Mouse (Mus musculus): ENCODE results near the gene Grin3b.

The Grin3b gene

DNA sequence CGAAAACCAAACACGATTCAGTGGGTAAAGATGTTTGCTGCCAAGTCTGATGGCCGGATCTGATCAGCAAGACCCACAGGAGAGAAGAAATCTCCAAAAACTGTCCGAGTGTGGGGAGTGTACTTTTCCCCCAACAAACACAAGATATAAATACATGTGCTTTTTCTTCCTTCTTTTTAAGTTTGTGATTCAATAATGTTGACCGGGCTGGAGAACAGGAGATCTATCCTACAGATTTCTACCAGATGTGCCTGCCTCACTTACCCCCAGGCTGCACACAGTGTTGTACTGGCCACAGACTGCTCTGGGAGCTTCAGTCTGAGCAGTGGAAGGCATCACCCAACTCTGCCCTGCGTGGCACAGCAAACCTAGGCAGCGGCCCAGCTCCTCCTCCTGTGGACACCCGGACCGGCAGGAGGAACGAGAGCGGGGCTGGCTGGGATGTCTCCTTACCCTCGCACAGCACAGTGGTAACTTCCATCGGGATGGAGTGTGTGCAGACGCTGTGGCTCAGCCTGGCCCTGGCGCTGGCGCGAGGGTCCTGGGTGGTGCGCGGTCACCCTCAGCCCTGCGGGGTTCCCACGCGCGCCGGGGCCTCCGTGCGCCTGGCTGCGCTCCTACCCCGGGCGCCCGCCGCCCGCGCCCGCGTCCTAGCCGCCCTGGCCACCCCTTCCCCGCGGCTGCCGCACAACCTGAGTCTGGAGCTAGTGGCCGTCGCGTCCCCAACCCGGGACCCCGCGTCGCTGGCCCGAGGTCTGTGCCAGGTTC, at the start of gene Grin3b:
TSS of gene Grin3b (plus strand) at position 301 of the 768 bp plus-strand sequence.
- DNase-seq (ENCODE audit: low read depth): no peak

DNA sequence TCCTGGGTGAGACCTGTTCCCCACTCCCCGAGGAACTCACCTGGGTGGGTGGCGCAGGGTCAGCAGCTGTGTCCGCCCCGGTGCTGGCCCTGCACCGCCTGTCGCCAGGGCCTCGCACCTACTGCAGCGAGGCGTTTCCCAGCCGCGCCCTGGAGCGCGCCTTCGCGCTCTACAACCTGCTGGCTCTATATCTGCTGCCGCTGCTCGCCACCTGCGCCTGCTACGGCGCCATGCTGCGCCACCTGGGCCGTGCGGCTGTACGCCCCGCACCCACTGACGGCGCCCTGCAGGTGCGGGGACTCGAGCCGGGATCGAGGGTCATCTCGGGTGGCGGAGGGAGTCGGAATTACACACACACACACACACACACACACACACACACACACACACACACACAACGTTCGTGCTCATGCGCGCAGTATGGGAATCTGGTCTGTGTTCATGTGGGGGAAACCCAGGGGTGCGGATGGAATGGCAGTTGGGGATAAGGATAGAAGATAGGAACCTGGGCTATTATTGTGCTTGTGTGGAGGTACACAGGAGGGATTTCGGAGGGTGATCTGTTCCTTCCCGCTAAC, 49.5 kb upstream of the Grin3b start, which contains the start of gene R3hdm4:
TSS of gene R3hdm4 (minus strand) at position 251 of the 578 bp plus-strand sequence.
- no peak for DNase-seq (ENCODE audit: low read depth)

DNA sequence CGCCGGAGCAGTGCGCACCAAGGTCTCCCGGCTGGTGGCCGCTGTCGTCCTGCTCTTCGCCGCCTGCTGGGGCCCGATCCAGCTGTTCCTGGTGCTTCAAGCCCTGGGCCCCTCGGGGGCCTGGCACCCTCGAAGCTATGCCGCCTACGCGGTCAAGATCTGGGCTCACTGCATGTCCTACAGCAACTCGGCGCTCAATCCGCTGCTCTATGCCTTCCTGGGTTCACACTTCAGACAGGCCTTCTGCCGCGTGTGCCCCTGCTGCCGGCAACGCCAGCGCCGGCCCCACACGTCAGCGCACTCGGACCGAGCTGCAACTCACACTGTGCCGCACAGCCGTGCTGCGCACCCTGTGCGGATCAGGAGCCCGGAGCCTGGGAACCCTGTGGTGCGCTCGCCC, 48.9 kb upstream of the Grin3b start:
- DNase-seq (ENCODE audit: low read depth): no peak

DNA sequence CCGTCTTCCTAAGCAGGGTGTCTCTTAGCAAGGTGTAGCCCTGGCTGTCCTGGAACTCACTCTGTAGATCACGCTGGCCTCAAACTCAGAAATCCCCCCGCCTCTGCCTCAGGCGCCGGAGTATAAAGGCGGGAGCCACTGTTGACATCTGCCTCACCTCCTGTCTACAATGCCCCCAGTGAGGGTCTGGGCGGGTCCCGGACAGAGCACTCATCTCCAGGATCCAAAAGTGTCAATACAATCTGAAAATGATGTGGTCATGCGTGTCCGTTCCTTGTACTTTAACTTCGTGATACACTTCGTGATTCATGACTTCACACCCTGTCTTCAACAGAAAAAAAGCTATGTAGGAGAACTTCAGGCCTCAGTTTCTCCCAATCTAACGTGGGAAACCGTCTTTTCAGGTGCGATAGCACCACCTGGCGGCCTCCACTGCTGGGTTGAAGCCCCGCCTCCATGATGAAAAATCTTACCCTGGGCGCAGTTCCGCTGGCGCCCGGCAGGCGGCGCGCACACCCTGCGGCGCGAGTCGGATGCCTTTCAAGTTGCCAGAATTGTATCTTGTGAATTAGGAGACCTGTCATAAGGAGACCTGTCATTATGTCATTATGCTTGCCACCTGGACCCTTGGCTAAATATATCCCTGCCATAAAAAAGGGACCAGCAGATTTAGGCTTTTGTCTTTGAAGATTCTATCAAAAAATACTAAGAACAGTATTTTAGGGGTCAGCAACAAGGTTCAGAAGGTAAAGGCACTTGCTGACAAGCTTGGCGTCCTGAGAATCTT, 45.3 kb upstream of the Grin3b start:
- peak; percentile 95 for DNase-seq (ENCODE audit: low read depth)

DNA sequence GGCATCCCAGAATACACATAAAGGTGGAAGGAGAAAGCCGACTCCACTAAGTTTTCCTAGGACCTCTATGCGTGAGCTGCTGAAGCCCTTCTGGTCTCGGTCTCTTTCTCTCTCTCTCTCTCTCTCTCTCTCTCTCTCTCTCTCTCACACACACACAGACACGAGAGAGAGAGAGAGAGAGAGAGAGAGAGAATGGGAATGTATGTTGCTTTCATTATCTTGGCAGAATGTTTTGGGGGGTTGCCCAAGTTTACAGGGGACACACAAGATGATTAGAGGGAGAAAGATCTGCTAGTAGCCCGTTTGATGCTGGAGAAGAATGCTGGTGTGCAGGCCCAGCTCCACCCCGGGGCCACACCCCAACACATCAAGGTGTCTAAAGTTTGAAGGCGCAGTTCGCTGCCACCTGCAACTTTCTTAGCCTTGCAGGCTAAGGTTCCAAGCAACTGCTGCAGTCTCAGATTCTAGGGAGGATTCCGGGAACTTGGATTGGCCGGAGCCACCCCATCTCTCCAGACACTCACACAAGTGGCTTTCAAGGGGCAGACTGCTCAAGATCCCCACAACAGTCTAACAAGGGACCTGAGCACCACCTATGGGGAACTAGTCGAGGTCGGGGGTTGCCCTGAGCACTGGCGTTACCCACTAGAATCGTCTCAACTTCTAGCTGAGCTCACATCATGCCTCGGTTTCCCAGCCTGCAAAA, 44.6 kb upstream of the Grin3b start:
- DNase-seq (ENCODE audit: low read depth): peak; percentile 72

DNA sequence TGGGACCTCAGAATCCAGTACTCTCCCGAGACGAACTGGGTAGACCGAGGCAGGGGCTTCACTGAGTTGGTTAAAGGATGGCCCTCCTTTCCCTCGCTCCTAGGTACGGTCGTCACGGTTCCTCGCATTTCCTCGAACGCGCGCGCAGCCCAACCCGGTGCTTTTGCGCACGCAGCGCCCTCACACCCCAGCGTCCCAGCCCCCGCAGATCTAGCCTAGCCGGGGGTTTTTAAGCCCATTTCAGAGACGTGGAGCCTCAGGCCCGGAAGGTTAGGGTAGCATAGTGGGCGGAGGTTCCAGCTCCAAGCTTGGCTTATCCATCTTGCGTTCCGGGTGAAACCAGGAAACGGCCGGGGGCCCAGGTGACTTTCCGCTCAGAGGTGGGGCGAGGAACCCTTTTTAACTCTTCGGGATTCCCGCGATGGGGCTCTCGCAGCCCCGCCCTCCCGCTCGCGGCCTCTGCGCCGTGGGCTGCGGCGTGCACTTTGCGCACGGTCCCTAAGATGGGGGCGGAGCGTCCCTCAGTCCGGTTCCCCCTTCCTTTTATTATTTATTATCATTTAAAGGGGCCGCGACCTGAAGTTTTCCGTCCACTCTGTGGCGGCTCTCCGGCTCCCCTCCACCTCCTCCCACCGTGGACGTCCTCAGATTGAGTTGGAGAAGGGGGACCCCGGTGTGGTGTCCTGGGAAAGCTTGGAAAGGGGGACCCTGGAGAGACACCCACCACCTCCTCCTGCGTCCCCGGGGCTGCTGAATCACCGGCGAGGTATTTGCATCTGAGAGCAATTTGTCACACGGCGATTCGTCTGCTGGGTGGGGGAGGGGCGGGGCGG, 43.8 kb upstream of the Grin3b start, which contains the start of gene Arid3a:
TSS of gene Arid3a (plus strand) at position 553 of the 833 bp plus-strand sequence.
- DNase-seq (ENCODE audit: low read depth): peak; percentile 97

DNA sequence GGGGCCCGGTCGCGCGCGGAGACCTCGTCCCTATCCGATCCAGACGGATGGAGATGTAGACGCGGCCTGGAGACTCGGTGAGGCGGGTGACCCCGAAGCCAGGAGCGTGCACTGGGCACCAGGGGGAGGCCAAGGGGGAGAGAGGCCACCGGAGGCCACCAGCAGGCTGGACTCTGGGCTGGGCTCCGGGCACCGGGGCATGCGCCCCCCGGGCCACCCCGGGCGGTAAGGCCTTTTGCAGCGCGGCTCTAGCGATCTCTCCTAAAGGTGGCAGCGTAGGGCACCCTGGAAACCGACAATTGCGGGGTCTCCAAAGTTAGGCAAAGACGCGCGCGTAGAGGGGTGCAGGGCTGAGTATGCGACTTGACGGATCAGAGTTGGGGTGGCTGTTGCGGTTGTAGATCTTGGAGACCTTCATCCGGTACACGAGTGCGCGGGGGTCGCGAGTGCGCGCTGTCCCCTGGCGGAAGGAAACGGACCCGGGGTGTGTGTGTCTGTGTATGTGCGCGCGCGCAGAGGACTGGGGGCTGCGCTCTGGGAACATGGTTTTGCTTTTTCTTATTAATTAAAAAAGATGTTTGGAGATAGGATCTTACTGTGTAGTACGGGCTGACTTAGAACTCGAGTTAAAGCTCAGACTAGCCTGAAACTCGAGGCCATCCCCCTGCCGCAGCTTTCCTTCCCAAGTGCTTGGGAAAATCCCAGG, 43.0 kb upstream of the Grin3b start:
- DNase-seq (ENCODE audit: low read depth): peak; percentile 80

DNA sequence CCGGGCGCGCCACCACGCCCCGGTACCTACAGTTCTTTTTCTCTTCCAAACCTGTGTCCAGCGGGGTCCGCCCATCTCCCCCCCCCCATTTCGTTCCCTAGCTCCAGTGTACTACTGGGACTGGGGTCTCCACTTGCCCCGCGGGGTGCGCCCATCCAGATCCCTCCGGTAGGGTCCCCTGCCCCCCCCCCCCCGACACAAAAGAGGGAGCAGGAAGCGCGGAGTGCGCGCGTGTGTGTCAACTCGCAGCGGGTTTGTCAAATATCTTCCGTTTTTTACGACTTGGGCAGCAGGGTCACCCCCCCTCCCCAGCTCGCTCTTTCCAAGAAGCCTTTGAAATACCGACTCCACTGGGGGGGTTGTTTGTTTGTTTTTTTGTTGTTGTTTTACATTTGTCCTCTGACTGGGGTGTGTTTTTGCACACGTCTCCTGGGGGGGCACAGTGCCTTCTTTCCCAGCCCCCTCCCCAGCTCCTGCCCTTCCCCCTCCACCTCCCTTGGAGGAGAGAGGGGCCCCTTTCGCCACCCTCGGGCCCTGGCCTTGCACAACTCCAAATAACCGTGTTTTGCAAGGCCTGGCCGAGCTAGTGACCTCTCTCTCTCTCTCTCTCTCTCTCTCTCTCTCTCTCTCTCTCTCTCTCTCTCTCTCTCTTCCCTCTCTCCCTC, 42.4 kb upstream of the Grin3b start:
- DNase-seq (ENCODE audit: low read depth): peak; percentile 67

DNA sequence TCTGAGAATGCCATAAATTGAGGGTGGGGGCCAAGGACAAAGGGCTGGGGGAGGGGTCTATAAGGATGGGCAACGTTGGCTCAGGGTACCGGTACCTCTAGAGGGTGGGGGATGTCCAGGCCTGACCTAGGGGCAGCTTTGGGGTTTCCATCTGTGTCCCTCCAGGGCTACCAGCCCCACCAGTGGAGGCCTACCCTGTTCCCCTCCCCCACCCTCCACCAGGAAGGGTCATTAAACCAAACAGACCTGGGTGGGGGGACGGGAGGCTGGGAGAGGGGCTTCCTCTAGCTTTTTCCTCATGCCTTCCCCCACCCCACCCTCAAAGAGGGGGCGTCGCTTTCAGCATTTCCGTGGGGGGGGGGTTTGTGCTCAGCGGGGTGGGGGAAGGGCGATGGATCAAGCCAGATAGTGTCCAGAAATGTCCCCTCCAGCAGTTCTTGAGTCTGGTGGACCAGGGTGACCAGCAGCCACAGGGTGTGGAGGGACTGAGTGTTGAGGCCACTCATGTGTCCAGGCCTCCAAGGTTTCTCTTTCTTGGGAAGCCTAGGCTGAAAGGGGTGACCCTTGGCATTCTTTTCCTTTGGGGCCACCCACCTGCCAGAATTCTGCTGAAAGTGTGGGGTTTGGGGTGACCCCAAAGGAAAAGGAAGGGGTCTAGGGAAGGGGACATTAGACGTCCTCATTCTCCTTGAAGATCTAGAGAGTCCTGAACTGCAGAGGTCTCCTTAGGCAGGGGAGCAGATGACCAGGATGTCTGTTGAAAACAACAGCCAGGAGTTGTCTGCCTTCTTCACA, 41.4 kb upstream of the Grin3b start:
- DNase-seq (ENCODE audit: low read depth): no peak

DNA sequence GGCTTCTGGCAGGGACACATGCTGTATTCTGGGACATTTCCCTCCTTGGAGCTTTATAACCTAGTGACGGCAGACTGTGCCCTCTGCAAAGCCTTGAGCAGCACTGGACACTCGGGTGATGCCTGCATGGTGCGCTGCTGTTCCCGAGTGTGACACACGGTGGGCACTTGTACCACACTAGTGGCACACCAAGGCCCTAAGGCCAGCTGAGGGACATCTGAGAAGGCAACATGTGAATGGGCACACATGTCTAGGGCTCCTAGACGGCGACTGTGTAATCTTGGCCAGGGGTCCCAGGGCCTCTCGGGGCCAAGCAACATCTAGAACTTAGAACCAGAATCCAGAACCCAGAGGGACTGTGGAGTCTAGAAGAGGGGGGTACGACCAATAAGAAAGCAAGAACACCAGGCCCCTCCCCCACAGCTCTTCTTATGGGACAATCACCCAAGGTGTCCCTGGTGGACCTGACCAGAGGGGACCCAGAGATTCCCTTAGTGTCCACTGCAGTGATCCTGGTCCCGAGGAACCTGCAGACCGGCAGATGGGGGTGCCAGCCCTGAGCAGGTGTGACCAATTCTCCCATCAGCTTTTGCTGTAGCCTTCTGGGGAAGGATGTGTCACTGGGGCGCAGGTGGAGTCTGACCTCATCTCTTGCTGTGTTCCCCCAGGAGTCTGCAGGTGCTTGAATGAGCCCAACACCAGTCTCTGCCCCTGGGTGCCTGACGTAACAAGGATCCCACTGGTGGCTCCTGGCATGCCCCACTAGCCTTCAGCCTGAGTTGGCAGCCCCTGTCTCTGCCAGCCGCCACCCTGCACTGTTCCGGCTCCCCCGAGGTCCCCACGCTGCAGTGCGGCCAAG, 40.3 kb upstream of the Grin3b start:
- DNase-seq (ENCODE audit: low read depth): no peak

DNA sequence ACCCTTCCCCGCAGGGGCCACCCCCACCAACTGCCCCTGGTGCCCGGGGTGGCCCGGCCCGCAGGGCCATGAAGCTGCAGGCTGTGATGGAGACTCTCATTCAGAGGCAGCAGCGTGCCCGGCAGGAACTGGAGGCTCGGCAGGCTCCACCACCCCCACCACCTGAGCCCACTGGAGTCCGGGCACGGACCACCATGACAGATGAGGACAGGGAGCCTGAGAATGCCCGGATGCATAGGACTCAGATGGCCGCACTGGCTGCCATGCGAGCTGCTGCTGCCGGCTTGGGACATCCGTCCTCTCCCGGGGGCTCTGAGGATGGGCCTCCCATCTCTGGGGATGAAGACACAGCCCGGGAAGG, 39.7 kb upstream of the Grin3b start:
- no peak for DNase-seq (ENCODE audit: low read depth)

DNA sequence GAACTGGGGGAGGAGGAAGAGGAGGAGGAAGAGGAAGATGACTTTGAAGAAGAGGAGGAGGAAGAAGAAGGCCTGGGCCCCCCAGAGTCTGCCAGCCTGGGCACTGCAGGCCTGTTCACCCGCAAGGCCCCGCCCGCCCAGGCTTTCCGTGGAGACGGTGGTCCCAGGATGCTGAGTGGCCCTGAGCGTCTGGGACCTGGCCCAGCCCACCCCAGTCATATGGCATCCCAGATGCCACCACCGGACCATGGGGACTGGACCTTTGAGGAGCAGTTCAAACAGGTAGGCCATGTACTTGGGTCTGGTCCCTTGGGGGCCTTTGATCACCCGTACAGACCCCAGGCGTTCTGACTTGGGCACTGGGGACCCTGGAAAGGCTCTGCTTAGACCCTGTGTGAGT, 38.7 kb upstream of the Grin3b start:
- no peak for DNase-seq (ENCODE audit: low read depth)

DNA sequence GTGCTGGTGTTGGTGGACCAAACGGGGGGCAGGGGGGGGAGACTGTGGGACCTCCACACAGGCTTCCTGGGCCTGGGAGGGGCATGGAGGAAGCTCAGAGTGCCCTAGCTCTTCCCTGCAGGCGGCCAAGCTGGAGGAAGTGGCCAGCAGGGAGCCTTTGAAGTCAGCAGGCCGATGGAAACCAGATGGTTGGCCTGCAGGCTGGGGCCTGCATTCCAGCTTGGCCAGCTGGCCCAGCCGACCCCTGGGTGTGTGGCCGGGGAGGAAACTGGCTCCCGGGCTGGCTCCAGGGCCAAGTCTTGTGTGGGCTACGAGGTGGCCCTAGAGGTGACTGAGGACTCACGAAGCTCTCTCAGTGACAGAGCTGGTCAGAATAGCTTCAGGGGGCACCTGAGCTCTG, 37.8 kb upstream of the Grin3b start:
- no peak for DNase-seq (ENCODE audit: low read depth)

DNA sequence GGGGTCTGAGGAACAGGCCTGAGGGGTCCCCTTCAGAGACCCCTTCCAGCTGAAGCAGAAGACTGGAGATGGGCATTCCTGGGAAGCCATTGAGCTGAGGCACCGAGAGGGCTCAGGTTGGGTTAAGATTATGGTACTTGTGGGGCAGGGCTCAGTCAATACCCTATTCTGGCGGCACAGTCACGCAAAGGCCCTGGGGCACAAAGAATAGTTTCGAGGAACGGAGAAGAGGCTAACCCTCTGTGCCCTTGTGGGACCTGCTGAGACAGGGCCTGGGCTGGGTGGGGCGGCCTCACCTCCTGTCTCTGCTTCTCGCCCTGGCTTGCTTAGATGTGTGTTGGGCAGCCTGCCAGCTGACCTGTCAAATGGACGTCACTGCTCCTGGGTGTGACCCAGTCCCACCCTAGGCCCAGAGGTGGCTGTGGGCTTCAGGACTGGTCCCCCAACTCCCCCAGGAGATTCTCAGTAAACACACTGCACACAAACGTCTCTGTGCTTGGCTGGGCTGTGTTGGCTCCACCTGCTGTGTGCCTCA, 37.3 kb upstream of the Grin3b start:
- no peak for DNase-seq (ENCODE audit: low read depth)

DNA sequence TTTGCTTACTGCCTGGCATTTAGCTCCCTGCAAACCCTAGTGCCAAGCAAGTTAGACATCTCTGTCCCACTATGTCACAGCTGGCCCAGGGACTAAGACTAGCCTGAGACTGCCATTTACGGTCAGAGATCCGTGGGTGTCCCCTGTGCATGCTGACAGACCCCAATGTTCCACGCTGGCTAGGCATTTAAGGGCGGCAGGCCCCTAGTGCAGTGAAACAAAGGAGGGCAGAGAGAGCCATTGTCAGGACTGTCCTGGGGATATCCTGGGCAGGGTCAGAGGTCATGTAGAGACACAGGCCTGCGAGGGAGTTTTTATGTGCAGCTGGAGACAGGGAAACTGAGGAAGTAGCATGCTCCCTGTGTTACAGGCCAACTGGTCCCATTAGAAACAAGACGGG, 36.7 kb upstream of the Grin3b start:
- no peak for DNase-seq (ENCODE audit: low read depth)

DNA sequence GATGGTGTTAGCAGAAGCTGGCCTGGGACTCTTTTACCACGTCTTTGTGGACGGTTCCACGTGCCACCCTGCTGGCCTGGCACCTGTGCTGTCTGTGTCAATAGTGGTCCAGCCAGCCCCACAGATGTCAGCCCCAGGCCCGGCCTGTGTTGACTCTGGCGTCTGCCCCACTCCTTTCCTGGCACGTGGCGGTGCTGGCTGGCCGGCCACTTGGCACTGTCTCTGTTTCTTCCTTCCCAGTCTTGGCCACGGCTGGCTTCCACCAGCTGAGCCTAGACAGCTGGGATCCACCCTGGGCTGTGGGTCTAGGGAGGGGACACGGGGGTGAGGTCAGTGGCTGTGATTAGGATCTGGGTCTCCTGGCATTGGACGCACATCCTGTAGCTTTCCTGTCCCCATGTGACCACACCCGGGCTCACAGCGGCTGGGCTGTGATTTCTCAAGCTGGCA, 36.2 kb upstream of the Grin3b start:
- no peak for DNase-seq (ENCODE audit: low read depth)

DNA sequence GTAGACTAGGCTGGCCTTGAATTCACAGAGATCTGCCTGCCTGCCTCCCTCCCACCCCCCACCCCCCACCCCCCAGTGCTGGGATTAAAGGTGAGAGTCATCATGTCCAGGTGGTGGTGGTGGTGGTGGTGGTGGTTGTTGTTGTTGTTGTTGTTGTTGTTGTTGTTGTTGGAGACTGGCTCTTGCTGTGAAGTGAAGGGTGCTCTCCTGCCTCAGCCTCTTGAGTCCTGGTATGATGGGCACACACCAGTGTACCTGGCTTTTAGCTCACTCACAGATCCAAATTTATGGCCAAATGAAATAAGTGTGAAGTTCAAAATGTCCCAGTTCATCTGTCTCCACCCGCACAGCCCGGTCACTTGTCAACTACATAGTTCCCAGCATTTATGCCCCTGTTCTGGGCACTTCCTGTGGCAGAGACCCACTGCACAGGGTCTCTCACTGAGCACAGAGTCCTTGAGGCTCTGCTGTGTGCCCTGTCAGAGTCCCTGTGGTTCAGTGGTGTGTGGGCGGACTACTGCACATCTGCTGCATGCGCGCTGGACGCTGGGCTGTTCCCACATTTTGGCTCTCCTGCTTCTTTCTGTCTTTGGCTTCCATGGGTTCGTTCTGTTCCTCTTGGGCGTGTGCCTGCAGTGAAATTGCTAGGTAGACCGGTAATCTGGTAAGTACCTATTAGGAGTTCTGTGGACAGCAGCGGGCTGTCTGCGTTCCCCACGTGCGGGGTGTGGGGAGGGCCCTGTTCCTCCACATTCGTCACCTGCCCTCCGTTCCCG, 35.5 kb upstream of the Grin3b start:
- no peak for DNase-seq (ENCODE audit: low read depth)

Data from induced T-regulatory cell, adult 2 months (primary cell).